Mouse (Mus musculus) spleen, postnatal 36 days (tissue): ENCODE measurements around the gene Gm5447.

Experiments used
- DNase-seq, 2 experiments: peaks; one replicate each; pipeline ENCODE4 v3.0.0; 2022; ENCODE audit warnings: low spot score in 2 of 2, mixed read lengths in 1 of 2

Gene Gm5447

DNA sequence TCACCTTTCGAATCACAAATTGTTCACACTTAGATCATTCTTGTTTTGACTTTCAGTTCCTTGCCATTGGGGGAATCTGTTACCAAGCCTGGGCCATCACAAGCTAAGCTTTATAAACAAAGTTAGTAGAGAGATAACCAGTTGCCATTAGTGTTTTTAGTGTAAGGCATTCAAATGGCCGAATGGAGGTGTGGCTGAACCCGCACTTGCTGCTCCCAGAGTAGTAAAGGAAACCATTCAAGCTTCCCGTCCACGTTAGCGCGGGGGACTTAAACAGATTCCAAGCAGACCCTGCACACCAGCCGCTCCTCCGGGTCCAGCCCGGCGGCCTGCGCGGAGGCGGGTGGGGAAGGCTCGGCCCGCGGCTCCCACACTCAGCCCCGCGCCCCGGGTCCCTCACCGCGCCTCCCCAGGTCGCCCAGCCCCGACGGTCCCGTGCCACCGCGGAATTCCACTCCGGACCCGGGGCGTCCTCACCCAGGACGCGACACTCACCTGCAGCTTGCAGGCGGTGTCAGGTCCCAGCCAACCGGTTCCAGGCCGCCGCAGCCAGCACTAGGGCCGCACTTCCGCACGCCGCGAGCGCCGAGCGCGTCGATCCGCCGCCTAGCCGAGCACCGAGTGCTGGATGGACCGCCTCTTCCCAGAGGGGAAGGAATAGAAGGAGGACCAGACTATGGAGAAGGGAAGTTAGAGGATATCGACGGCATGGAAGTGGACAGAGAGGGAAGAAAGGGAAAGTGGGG, at the start of gene Gm5447, which contains the start of gene Exoc2:
Gm5447 (plus strand) TSS at position 704 of the 746 bp plus-strand sequence.
Exoc2 (minus strand) TSS at position 593 of the 746 bp plus-strand sequence.
- DNase-seq = peak; percentile 77 to 80

DNA sequence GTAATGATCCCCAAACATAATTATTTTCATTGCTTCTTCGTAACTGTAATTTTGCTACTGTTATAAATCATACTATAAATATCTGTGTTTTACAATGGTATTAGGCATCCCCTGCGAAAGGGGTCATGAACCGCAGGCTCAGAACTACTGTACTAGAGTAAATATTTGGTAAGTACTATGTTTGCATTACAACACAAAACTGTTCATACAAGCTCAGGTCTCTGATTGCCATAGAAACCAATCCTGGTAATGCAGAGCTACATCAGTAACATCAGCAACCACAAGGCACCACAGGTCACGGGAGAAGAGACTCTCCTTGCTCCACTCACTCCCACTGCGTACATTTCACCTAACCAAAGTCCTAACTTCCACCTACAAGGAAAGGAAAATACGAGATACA, 49.7 kb upstream of the Gm5447 start:
- DNase-seq = no peak

DNA sequence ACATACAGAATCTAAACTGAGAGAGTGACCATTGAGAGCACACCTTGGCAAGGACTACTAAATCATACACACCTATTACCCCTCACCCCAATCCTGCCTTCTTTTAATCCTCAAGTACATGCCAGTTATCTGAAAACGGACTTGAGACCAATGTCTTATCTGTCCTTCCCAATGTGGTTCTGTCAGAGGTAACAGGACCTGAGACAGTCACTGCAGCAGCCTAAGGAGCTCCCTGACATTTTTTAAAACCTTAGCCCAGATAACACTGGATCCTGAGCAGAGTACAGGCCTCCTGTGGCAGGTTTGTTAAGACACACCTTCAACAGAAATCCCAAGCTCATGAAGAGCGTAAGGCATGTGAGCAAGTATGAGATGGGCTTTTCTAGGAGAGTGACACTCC, 44.9 kb upstream of the Gm5447 start:
- no peak for DNase-seq

DNA sequence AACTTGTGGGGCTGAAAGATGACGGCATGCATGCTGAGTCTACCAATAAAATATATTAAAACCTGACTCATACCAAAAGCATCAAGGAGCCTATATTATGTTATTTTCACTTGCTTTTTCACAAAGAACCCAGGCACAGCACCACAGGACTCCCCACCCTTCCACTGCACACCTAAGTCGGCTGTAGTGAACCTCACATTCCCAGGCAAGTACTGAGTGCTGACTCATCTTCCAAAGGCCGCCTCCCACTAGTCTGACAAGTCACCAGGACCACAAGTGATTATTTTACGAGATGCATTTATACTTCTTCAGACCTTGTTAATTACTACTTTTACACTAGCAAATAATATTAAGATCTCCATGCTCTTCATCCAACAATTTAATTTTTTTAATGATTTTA, 42.4 kb upstream of the Gm5447 start:
- no peak for DNase-seq

DNA sequence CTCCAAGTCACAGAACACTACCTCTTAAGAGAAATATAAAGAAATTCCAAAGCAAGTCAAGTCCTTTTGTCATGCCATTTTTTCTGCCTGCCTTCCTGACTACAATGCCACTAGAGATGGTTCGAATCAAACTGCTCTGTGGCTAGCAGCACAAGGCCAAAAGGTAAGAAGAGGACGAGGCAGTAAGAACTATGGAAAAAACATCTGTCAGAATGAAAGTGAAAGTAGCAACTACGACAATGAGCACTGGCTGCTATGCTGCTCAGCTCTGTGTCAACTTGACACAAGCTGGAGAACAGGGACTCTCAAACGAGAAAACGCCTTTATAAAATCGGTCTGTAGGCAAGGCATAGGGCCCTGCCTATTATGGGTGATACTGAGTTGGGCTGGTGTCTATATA, 41.0 kb upstream of the Gm5447 start:
- peak in 1 of 2 experiments; percentile 14 for DNase-seq

DNA sequence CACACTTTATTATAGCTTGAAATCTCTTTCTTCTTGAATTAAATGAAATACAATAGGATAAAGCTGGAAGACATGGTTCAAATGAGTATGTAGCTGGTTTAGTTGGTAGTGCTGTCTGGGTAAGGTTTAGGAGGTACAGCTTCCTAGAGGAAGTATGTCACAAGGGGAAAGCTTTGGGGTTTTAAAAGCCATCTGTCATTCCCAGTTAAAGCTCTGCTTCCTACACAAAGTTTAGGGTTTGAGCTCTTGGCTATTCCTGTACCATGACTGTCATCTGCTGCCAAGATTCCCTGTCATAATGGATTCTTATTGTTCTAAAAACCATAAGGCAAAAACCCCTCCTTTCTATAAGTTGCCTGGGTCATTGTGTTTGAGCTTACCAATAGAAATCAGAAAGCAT, 28.2 kb upstream of the Gm5447 start:
- DNase-seq = no peak

DNA sequence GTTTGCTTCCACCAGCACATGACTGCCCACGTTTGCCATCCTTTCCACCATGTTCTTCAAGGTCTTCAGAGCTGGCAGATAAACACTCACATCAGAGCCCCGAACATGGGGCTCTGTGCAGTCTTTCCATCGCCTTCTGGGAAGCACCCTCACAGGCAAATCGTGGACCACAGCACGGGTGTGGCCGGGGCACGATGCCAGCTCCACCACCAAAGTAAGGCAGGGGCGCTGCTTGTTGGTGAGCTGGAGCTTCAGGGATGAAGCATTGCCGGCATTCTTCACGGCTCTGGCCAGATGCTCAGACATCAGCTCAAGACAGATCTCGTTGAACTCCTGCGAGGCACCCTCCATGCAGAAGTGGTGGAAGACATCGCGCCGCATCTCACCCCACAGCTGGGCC, 26.9 kb upstream of the Gm5447 start:
- DNase-seq = peak; percentile 28 to 41

DNA sequence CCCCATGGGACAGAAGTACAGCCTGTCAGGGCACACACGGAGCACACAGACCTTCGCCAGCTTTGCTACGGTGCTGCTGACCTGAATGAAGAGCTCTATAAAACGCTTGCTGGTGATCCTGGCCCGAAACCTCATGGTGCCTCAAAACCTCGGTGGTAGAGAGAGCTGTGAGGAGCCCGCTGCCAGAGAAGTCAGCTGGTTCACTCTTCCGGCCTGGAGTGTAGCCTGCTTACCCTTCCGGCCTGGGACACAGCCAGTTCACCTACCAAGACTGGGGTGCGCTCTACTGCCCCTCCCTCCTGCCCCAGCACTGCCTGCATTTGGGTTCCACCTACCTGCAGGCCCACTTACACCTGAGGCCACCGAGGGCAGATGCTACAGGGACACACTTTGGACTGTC, 26.5 kb upstream of the Gm5447 start, which contains the start of gene Hus1b:
Hus1b (minus strand) TSS at position 220 of the 400 bp plus-strand sequence.
- DNase-seq = no peak

DNA sequence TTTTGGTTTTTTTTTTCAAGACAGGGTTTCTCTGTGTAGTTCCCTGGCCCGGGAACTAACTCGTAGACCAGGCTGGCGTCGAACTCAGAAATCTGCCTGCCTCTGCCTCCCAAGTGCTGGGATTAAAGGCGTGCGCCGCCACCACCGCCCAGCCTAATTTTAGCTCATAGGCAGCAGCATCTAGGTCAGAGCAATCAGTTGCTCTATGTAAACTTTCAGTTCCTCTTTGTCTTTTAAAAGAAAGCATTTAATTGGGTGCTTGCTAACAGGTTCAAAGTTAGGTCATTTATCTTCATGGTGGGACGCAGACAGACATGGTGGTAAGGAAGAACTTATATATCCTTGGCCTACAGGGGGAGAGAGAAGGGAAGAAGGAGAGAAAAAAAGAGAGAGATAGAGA, 24.8 kb upstream of the Gm5447 start:
- peak; percentile 22 to 24 for DNase-seq

DNA sequence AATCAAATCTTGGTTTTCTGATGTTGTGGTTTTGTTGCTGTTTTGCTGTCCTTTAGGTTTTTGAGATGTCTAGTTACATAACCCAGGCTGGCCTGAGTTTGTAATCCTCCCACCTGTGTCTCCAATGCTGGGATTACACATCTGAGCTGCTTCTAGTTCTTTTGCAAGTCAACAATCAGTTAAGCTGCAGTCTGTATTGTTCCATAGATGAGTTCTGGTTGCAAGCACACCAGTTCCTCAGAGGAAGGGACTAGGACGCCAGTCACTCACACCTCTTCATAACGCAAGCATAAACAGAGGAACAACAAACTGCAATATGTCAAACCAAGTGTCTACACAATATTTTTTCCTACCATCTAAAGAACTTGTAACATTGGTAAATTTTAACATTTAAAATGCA, 22.0 kb upstream of the Gm5447 start:
- no peak for DNase-seq

DNA sequence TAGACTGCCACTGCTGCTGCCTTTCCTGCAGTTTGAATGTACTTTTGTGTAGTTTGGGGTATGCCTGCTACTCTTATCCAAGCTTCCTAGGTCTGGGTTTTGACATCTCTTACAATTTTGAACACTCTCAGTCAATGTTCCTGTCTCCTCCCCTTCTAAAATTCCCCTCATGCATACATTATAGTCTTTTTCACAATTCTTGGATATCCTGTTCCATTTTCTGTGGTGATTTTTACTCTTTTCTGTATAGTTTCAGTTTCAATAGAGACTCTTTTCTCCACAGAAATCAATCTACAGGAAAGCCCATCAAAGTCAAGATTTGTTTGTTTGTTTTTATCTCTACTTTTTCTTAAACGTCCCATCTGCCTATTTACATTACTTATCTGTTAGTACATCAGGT, 20.4 kb upstream of the Gm5447 start:
- no peak for DNase-seq

DNA sequence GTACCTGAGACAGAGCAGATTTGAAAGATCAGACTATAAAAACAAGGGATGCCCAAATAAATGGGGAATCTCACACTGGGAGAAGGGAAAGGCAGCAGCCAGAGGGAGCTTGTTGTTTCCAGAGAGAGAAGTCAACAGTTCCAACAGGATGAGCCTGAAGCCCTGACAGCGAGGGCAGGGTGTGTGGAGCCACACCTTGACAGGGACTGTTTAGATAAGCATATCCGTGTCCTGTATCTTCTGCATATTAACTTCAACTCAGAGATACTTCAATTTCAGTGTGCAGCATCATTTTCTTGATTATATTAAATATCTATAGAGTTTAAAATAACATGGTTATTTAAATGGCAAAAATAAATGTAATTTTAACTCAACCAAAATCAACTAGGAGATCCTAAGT, 13.3 kb upstream of the Gm5447 start:
- DNase-seq = no peak

DNA sequence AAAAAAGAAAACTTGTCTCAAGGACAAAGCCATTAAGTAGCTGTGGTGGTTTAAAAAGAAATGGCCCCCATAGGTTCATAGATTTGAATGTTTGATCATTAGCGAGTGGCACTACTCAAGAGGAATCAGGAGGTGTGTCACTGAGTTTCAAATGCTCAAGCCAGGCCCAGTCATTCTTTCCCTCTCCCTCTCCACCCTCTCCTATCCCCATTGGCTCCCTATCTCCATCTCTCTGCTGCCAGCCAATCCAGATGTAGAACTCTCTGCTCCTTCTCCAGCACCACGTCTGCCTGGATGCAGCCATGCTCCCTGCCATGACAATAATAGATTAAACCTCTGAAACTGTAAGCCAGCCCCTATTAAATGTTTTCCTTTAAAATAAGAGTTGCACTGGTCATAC, 12.1 kb upstream of the Gm5447 start:
- DNase-seq = no peak

DNA sequence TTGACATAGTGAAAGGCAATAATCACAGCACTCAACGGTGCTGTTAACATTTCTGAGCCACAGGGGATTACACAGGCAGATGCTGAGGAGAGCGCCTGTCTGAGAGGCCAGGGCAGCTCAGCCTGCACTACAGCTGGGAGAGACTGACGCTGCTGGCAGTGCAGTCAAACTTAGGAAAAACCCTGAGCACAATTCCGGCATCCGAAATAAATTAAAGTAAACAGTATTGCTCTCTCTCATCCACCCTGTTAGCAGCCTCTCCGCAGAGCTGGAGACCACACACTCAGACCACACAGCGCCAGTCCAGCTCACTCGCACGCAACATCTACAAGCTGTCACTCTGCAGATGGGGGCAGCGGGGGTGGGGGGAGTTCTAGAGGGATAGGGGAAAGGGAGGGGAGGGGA, 7.5 kb upstream of the Gm5447 start:
- DNase-seq = no peak

DNA sequence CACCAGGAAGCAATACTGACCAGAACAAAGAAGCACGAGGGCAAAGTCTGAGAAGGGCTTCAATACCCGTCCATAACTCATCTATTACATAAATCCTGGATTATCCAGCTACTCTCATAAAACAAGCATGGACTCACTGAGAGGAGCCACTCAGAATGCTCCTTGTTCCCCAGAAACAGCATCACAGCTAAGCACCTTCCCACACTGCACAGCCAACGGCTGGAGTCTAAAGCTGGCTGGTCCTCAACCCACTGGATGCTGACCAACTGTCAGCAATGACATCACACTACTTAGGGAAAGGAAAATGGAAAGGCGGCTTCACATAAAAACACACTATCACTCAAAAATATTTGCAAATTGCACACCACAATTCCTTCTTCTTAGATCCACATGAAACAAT, 5.7 kb upstream of the Gm5447 start:
- DNase-seq = no peak

DNA sequence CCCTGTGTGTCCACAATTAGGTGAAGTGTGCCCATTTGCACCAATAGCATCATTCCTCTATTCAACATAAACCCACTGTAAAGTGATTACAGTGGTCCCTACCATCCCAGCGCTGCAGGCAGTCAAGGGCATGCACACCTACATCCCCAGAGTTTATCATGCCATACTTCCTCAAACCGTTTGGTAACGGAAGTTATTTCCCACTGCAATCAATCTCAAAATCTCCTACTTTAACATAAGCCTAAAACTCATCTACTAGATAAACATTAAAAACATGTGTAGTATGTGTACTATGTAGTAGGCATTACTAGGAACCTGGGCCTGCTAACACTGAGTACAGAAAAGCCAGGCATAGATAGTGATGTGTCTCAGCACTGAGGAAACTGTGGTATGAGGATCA, 3.0 kb upstream of the Gm5447 start:
- no peak for DNase-seq

DNA sequence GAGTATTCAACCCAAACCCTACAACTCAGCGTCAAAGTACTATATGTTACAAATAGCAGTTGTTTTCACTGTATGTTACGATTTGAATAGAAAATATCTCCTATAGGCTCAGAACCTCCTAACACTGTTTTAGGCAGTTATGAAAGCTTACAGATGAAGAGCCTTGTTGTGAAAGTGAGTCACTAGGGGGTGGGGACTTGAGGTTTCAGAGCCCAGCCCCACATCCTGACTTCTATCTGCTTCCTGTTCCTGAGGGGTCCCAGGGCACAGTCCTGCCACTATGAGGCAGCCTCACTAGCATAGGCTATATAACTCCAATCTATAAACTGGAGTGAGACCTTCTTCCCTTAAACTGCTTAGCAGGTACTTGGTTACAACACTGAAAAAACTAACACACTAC, 1.9 kb upstream of the Gm5447 start:
- DNase-seq = peak; percentile 52 to 63

DNA sequence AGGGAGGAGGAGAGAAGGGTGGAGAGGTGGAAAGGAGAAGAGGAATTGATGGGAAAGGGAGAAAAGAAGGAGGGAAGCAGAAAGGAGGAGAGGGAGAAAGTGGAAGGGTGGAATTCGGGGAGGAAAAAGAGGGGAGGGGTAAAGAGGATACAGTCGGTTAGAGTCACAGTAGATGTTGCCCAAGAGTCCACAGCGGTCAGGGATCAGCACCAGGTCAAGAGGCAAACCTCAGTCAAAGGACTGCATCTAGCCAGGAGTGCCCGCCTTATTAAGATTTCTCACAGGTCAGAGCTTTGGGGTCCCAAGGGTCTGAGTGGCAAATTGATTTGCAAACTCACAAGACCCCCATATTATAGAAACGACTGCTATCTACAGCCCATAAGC, 235 bp downstream of the Gm5447 start:
- DNase-seq = no peak

DNA sequence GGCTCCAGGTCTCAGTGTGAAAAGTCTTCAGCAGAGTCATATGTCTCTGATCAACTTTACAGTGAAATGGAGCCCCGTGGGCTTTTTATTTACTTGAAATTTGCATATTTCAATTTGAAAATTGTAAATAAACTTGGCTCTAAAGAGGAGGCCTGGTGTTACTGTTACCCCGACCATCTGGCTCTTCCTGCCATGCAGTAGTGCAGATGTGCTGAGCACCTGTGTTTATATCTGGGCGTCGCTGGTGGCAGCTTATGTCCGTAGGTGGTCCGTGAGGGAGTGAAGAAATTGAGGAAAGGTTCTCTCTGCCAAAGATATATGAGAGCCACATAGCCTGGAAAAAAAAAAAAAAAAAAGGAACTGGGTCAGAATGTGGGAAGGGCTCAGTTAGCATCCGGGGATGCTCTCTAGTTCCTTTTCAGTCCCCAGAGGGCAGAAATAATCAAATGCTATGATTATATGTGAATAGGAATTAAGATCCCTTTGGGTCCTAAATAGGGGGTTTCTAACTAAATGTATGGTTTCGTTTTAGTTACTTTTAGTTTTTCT, 2.6 kb downstream of the Gm5447 start:
- no peak for DNase-seq

DNA sequence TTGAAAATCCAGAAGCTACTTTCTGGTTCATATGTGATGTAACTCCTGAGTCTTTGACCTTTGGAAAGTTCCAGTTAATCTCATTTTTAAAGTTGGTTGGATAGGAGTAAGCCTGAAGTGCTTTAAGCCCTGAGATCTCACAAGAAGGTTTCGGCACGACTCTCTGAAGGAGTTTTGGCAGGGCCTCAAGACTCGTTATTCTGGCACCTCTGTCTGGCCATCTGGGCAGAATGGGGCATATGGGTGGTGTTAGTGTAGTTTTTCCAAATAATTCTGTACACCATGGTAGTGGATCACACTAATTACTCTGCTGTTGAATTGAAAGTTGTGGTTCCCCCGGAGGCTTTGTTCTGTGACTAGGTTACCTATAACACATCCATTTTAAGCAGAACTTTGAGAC, 4.2 kb downstream of the Gm5447 start:
- no peak for DNase-seq

DNA sequence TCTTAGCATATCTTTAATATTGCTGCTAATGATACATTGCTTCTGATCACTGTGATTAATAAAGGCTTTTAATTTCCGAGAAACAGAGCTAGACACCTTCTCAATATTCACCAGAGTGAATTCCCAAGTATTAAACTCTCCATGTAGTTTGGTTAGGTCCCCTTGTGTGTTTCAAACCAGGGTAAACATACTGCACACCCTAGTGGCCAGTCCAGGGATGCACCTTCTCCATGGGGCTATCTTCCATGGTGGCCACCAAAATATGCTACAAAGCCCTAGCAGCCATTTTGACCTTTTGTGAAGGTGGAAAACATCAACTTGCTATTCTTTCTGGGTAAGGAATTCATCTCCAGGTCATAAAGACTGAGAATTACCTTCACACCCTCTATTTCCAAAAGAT, 7.7 kb downstream of the Gm5447 start:
- DNase-seq = peak; percentile 43 to 44

DNA sequence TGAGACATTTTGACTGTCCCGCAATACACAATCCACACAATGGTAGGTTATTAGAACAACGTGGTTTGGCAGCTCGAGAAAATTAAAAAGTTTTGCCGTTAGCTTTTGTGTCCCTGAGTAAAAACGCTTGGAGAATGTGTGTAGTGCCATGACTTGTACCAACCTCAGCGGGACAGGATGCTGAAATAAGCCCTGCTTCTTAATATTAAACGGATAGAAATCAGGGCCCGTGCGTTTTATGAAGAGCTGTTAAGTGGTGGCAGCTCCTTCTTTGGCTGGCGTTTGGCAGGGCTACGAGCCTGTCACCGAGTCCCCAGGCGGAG, 11.2 kb downstream of the Gm5447 start:
- DNase-seq = no peak

DNA sequence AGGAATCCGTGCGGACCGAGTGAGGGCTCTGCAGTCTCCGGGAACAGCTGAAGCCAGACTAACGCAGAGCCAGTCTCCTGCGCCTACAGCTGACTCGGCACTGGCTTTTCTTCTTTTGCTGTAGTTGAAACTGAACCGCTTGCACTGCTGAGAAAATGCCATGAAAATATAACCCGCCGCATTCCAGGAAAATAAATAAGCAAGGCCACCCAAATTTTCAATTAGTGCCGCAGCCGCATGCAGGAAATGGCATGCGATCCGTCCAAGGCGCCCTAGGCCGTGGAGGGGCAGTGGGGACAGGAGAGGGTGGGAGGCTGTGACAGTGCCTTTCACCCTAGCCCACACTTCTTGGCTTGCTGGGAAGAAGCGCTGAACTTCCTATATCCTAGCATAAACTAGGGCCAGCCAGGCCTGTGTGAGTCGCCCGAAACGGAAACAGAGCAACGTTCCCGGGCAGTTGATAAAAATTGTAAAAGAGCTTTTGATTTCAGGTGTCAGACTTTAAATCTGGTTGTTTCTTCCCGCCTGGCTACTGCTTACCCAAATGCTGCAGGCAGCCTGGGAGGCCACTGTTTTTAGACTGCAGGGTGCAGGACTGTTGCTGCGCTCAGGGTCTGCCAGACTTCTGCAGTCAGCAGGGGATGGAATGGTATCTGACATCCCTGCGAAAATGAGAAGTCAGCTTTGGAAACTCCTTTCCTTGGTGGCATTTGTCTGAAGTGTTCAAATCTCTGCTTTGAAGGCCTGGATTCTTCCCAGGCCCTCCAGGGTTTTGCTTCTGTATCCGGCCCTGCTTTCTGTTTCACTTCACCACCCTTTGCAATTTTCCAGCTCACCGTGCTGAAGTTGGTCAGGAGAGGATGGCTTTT, 11.8 kb downstream of the Gm5447 start:
- DNase-seq = no peak
